Mouse (Mus musculus) cortical plate, adult 2 months (tissue): ENCODE data around the gene Robo1.

Source experiments
- CTCF ChIP-seq: fragments of 200-500 bp; IDR thresholded peaks from 2 replicates; pipeline ENCODE4 v1.5.1; 2011; ENCODE audit warnings: mild to moderate bottlenecking, control low read depth, low read length; ENCODE audit not compliant: insufficient read depth; ENCODE audit errors: extremely low read depth
- POLR2A ChIP-seq: fragments of 200-500 bp; IDR thresholded peaks from 2 replicates; pipeline ENCODE4 v1.6.1; 2011; ENCODE audit warnings: mild to moderate bottlenecking, low read length, control low read depth; ENCODE audit not compliant: insufficient read depth; ENCODE audit errors: extremely low read depth

DNA sequence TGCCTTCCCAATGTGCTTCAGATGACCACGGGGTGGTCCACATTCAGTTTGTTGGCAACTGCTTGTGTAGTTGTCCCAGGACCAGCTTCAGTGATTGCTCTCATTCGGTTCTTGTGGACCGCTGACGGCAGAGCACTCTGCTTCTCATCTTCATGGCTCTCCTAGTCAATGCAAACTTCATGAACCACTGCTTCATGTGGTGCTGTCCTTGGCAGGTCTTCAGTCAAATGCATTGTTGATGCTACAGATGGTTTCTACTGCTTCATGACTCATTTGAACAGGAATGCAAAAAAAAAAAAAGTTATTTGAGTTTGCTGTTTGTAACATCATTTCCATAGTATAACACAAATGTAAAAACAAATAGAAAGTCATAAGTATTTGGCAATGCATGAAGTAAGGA, 636.3 kb downstream of the Robo1 start:
- TF ChIP-seq POLR2A (no peak), CTCF (no peak)
